Mouse (Mus musculus): ENCODE measurements around the gene Ly6c1. TPM values are rescaled to one million over a fixed set of nuclear protein-coding genes. Genes with fewer than 3 reads are reported as not detected.
"Not testable (repeated sequence)": the region's sequence is repeated elsewhere in the genome, so short reads cannot be mapped to it uniquely, and the experiment has no call there.

Ly6c1 gene
- 3.7 and 6.8 TPM in 2 replicates for polyA plus RNA-seq (2015; fragmentation: Nextera tagmentation; extraction: Ambion mirVana)

- H3K4me1 ChIP-seq; H3K9me3 ChIP-seq; H3K4me3 ChIP-seq; ATAC-seq (ENCODE audit: insufficient number of reproducible peaks, insufficient read depth, low FRiP score, low TSS enrichment, low read depth); H3K27ac ChIP-seq; H3K4me2 ChIP-seq; H3K36me3 ChIP-seq; H3K9ac ChIP-seq; H3K27me3 ChIP-seq: not testable (repeated sequence)
- 73% methylated on average over 1 of the region's 1 CpGs for WGBS
Observed at GRCm38 (mm10) chr15:75048642-75049261, at the start of gene Ly6c1. Gene Ly6c1, minus strand, starts transcription at chr15:75048830.

GRCm38 (mm10) chr15:75088041-75088440 is 39.4 kb upstream of the Ly6c1 start:
- not testable (repeated sequence) for ATAC-seq (ENCODE audit: insufficient number of reproducible peaks, insufficient read depth, low FRiP score, low TSS enrichment, low read depth)
- 11% methylated on average over 2 of the region's 2 CpGs for WGBS

GRCm38 (mm10) chr15:75069965-75070364 is 21.3 kb upstream of the Ly6c1 start:
- Histone ChIP-seq H3K27ac (no peak overlapping the region), H3K9me3 (no peaks in the 10 kb centered on the region), H3K4me2 (no peak overlapping the region), H3K27me3 (no peaks in the 10 kb centered on the region), H3K4me1 (no peaks in the 10 kb centered on the region), H3K36me3 (no peaks in the 10 kb centered on the region), H3K4me3 (no peak overlapping the region), H3K9ac (no peak overlapping the region)
- WGBS: 83% methylated on average over 4 of the region's 4 CpGs
- no peak for ATAC-seq (ENCODE audit: insufficient number of reproducible peaks, insufficient read depth, low FRiP score, low TSS enrichment, low read depth)

More at GRCm38 (mm10) chr15:75088041-75088440, 39.4 kb upstream of the Ly6c1 start:
- not testable (repeated sequence) for H3K27ac ChIP-seq, H3K4me1 ChIP-seq, H3K4me3 ChIP-seq, H3K4me2 ChIP-seq, H3K36me3 ChIP-seq, H3K27me3 ChIP-seq, H3K9ac ChIP-seq, H3K9me3 ChIP-seq

GRCm38 (mm10) chr15:75062030-75062574 is 13.5 kb upstream of the Ly6c1 start:
- H3K4me3 ChIP-seq; H3K4me1 ChIP-seq; H3K9ac ChIP-seq; H3K36me3 ChIP-seq; H3K4me2 ChIP-seq; H3K27ac ChIP-seq; ATAC-seq (ENCODE audit: insufficient number of reproducible peaks, insufficient read depth, low FRiP score, low TSS enrichment, low read depth); H3K9me3 ChIP-seq; H3K27me3 ChIP-seq: not testable (repeated sequence)
- 35% methylated on average over 6 of the region's 6 CpGs for WGBS

GRCm38 (mm10) chr15:75060505-75060904 is 11.9 kb upstream of the Ly6c1 start:
- no peaks in the 10 kb centered on the region for H3K27me3 ChIP-seq
- no peaks in the 10 kb centered on the region for H3K4me1 ChIP-seq
- no peak overlapping the region for H3K4me2 ChIP-seq
- no peaks in the 10 kb centered on the region for H3K9me3 ChIP-seq
- no peaks in the 10 kb centered on the region for H3K36me3 ChIP-seq
- no peak overlapping the region for H3K4me3 ChIP-seq
- ATAC-seq (ENCODE audit: insufficient number of reproducible peaks, insufficient read depth, low FRiP score, low TSS enrichment, low read depth): no peak
- no peak overlapping the region for H3K9ac ChIP-seq
- H3K27ac ChIP-seq: no peak overlapping the region

- 66% methylated on average over 2 of the region's 2 CpGs for WGBS
- H3K9me3 ChIP-seq: no peaks in the 10 kb centered on the region
- no peak overlapping the region for H3K4me2 ChIP-seq
- no peak overlapping the region for H3K4me3 ChIP-seq
- no peaks in the 10 kb centered on the region for H3K27me3 ChIP-seq
- no peak for ATAC-seq (ENCODE audit: insufficient number of reproducible peaks, insufficient read depth, low FRiP score, low TSS enrichment, low read depth)
- H3K9ac ChIP-seq: no peak overlapping the region
- no peak overlapping the region for H3K27ac ChIP-seq
- no peaks in the 10 kb centered on the region for H3K36me3 ChIP-seq
- H3K4me1 ChIP-seq: no peaks in the 10 kb centered on the region
Observed at GRCm38 (mm10) chr15:75055985-75056384, 7.4 kb upstream of the Ly6c1 start.

GRCm38 (mm10) chr15:75055425-75055824 is 6.8 kb upstream of the Ly6c1 start:
- ATAC-seq (ENCODE audit: insufficient number of reproducible peaks, insufficient read depth, low FRiP score, low TSS enrichment, low read depth); H3K27me3 ChIP-seq; H3K4me2 ChIP-seq; H3K9ac ChIP-seq; H3K27ac ChIP-seq; H3K9me3 ChIP-seq; H3K4me1 ChIP-seq; H3K36me3 ChIP-seq; H3K4me3 ChIP-seq: not testable (repeated sequence)
- 18% methylated on average over 3 of the region's 3 CpGs for WGBS

- WGBS: 95% methylated on average over 2 of the region's 2 CpGs
- H3K27me3 ChIP-seq: not testable (repeated sequence)
Observed at GRCm38 (mm10) chr15:75052414-75052813, 3.8 kb upstream of the Ly6c1 start.

GRCm38 (mm10) chr15:75051141-75051540 is 2.5 kb upstream of the Ly6c1 start:
- not testable (repeated sequence) for H3K9ac ChIP-seq; H3K4me3 ChIP-seq; H3K36me3 ChIP-seq; H3K27ac ChIP-seq; H3K9me3 ChIP-seq; ATAC-seq (ENCODE audit: insufficient number of reproducible peaks, insufficient read depth, low FRiP score, low TSS enrichment, low read depth); H3K4me1 ChIP-seq; H3K4me2 ChIP-seq; H3K27me3 ChIP-seq
- WGBS: 48% methylated on average over 3 of the region's 3 CpGs

More at GRCm38 (mm10) chr15:75052414-75052813, 3.8 kb upstream of the Ly6c1 start:
- not testable (repeated sequence) for ATAC-seq (ENCODE audit: insufficient number of reproducible peaks, insufficient read depth, low FRiP score, low TSS enrichment, low read depth); H3K4me1 ChIP-seq; H3K9me3 ChIP-seq; H3K27ac ChIP-seq; H3K4me2 ChIP-seq; H3K36me3 ChIP-seq; H3K9ac ChIP-seq; H3K4me3 ChIP-seq

- not testable (repeated sequence) for H3K4me3 ChIP-seq; H3K4me2 ChIP-seq; ATAC-seq (ENCODE audit: insufficient number of reproducible peaks, insufficient read depth, low FRiP score, low TSS enrichment, low read depth); H3K27ac ChIP-seq; H3K4me1 ChIP-seq; H3K36me3 ChIP-seq; H3K9me3 ChIP-seq; H3K9ac ChIP-seq; H3K27me3 ChIP-seq
- WGBS: 72% methylated on average over 1 of the region's 1 CpGs
Observed at GRCm38 (mm10) chr15:75050593-75050992, 2.0 kb upstream of the Ly6c1 start.

- H3K9ac ChIP-seq; H3K36me3 ChIP-seq; H3K4me2 ChIP-seq; ATAC-seq (ENCODE audit: insufficient number of reproducible peaks, insufficient read depth, low FRiP score, low TSS enrichment, low read depth); H3K27ac ChIP-seq; H3K4me3 ChIP-seq; H3K4me1 ChIP-seq; H3K27me3 ChIP-seq; H3K9me3 ChIP-seq: not testable (repeated sequence)
- 78% methylated on average over 2 of the region's 2 CpGs for WGBS
Observed at GRCm38 (mm10) chr15:75049811-75050210, 1.2 kb upstream of the Ly6c1 start.

GRCm38 (mm10) chr15:75047970-75048320 is 685 bp downstream of the Ly6c1 start:
- not testable (repeated sequence) for ATAC-seq (ENCODE audit: insufficient number of reproducible peaks, insufficient read depth, low FRiP score, low TSS enrichment, low read depth); H3K27ac ChIP-seq; H3K36me3 ChIP-seq; H3K27me3 ChIP-seq; H3K9me3 ChIP-seq; H3K4me1 ChIP-seq; H3K4me2 ChIP-seq; H3K9ac ChIP-seq; H3K4me3 ChIP-seq
- 91% methylated on average over 1 of the region's 1 CpGs for WGBS
